Mouse (Mus musculus) gastrocnemius, postnatal 14 days (tissue): ENCODE results near the gene Plxdc1. TPM values are rescaled to one million over a fixed set of nuclear protein-coding genes. Genes with fewer than 3 reads are reported as not detected.

Experiments
- DNase-seq: peaks from one replicate; pipeline ENCODE4 v3.0.0; 2021; ENCODE audit warnings: mixed read lengths
- intact Hi-C: fragments of 180-260 bp; cut with DNase I; formaldehyde crosslinking; loops from one replicate; pipeline ENCODE4 v1.15.1; 2025; ENCODE audit warnings: low total_unique reads
- microRNA-seq, 2 experiments: library from miRNA; unstranded; fragments of <30 nt; microRNA quantifications; one replicate each; pipeline ENCODE4 v1.2.0; 2021
- total RNA-seq, 2 experiments: library from RNA; stranded (reverse); gene quantifications; 2 replicates each; pipeline ENCODE4 v1.2.3; 2021

Gene Plxdc1
- total RNA-seq, 2 experiments from 2014 or later = 6.2 to 8.0 TPM

GRCm38 (mm10) chr11:97891821-97892220 is 94.4 kb downstream of the Plxdc1 start:
- no peak for DNase-seq
- intact Hi-C loops = loop anchor here (10.0 kb wide), 1 partner anchor 183 kb away; no protein-coding TSS in a partner anchor

- DNase-seq = no peak
- intact Hi-C loops = no loop called here
These were observed 100.8 kb downstream of the Plxdc1 start for GRCm38 (mm10) chr11:97885296-97885915.

- intact Hi-C loops = no loop called here
- DNase-seq = no peak
These were observed 101.6 kb downstream of the Plxdc1 start for GRCm38 (mm10) chr11:97884601-97885185.

DNA sequence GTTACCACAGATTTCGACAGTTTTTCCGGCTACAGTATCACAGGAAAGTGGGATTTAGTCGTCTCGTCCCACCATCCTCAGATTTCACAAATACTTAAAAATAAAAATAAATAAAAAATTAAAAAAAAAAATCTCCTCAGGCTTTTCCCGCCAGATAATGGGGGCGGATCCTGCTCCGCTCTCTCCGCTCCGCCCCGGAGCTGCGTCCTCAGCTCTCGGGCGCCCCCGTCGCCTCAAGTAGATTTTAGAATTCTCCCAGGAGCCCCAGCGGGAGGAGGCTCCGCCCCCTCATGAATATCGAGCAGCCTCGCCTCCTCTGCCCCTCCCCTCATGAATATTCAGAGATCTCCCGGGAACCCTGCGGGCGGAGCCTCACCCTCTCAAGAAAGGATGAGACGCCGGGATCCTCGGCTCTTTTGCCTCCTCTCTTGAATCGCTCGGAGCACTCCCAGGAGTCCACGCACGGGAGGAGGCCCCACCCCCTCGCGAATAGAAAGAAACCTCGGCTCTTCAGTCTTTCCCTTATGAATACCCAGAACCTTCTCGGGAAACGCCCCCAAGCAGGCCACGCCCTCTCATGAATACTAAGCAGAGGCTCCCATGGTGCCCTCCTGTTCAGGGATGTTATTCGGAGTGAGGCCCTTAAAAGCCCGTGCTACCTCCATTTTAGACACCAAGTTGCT is 102.2 kb downstream of the Plxdc1 start, which contains the start of gene Fbxo47:
TSS of gene Fbxo47 (minus strand) at position 237 of the 683 bp plus-strand sequence.
- intact Hi-C loops = no loop called here
- DNase-seq = peak; percentile 96

DNA sequence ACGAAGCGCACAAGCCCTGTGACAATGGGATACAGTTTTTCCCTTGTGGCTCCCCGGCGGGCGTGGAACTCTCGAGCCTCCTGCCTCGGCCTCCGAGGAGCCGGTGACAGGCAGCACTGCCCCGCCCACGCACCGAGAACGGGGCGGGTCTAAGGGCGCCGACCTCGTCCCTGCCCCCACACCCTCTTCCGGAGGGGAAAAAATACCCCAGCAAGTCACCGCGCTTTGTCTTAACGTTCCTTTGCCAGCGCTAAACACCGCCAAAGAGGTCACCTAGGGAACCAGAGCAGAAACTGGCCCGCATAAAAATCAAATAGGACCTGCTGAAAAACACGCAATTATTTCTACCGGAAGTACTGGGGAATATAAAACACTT is 102.7 kb downstream of the Plxdc1 start:
- intact Hi-C loops = no loop called here
- DNase-seq = peak; percentile 58

DNA sequence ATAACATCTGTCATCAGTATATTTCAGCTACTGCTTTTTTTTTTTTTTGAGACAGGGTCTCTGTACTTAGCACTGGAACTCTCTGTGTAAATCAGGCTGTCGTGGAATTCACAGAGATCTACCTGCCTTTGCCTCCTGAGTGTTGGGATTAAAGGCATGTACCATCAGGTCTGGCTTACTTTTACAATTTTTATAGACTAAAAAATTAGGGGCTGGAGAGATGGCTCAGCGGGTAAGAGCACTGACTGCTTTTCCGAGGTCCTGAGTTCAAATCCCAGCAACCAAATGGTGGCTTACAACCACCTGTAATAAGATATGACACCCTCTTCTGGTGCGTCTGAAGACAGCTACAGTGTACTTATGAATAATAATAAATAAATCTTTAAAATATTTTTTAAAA is 105.9 kb downstream of the Plxdc1 start:
- intact Hi-C loops = no loop called here
- DNase-seq = no peak

- intact Hi-C loops = loop anchor here (5.0 kb wide), 1 partner anchor 80 kb away; the partner anchor contains the start of gene Lasp1
- DNase-seq = no peak
These were observed 108.9 kb downstream of the Plxdc1 start for GRCm38 (mm10) chr11:97877341-97877740.

GRCm38 (mm10) chr11:97874396-97874795 is 111.8 kb downstream of the Plxdc1 start:
- intact Hi-C loops = no loop called here
- DNase-seq = no peak

Small RNA genes lying within 50 kb of the gene (microRNA-seq; reads per million reads assigned to microRNA genes)
- 0 reads per million in 2 experiments for gene Gm22461
- gene Gm27597 = 0 reads per million in 2 experiments

Other genes with a start within 250 kb of the Plxdc1 start
- 10 to 100 TPM; 33.3 to 38.5 TPM for gene Pip4k2b, start 241.7 kb downstream of the Plxdc1 start, total RNA-seq
- gene Cwc25, start 219.9 kb downstream of the Plxdc1 start, total RNA-seq = 1 to 10 TPM; 6.0 to 6.7 TPM
- gene 1700001P01Rik, start 210.5 kb downstream of the Plxdc1 start, total RNA-seq = not detected
- gene Rpl23, start 204.0 kb downstream of the Plxdc1 start, total RNA-seq = 100 to 1,000 TPM; 607 to 676 TPM
- gene Lasp1, start 187.4 kb downstream of the Plxdc1 start, total RNA-seq = 10 to 100 TPM; 29.9 to 39.5 TPM
- 1 to 10 TPM in 1 of 2 experiments, under 1 TPM in 1; 0.84 to 1.5 TPM for gene B230217C12Rik, start 145.7 kb downstream of the Plxdc1 start, total RNA-seq
- gene Fbxo47, start 102.3 kb downstream of the Plxdc1 start, total RNA-seq = under 1 TPM; 0.11 to 0.12 TPM
- gene Arl5c, start 9.7 kb upstream of the Plxdc1 start, total RNA-seq = under 1 TPM; 0.64 to 0.75 TPM
- 100 to 1,000 TPM; 281 to 311 TPM for gene Cacnb1, start 36.6 kb upstream of the Plxdc1 start, total RNA-seq
- 100 to 1,000 TPM; 628 to 686 TPM for gene Rpl19, start 40.3 kb upstream of the Plxdc1 start, total RNA-seq
- under 1 TPM; 0.07 to 0.29 TPM for gene Stac2, start 67.0 kb upstream of the Plxdc1 start, total RNA-seq
- 10 to 100 TPM in 1 of 2 experiments, 1 to 10 TPM in 1; 8.9 to 12.1 TPM for gene Fbxl20, start 164.0 kb upstream of the Plxdc1 start, total RNA-seq
- gene Med1, start 206.8 kb upstream of the Plxdc1 start, total RNA-seq = 10 to 100 TPM; 23.0 to 24.6 TPM
- 10 to 100 TPM; 14.6 to 17.0 TPM for gene Cdk12, start 216.6 kb upstream of the Plxdc1 start, total RNA-seq